In genomic region chr16:18195068-18195467, GRCm38 (mm10) we compare ENCODE assay signal across 10 mouse cellular contexts. TPM values are rescaled to one million over a fixed set of nuclear protein-coding genes. Genes with fewer than 3 reads are reported as not detected.
A peak's percentile ranks its signal among the peaks of the same experiment; 100 is the strongest.
DNase-seq lines count a peak whose midpoint lies in the region; ATAC-seq and TF ChIP-seq lines count a peak whose summit lies in the region.
"Had no signal": no experiment of that assay in that cellular context is flagged by ENCODE, and none has a peak within 500 bp of the region (broad histone marks: within the 10 kb centered on the region; RNA-seq: fewer than 3 reads in every experiment).

No protein-coding gene starts in this region.

- peak; percentile 74 for ATAC-seq in forebrain, embryonic 14.5 days

- peak overlapping the region; percentile 42; the same call in 1 of the 2 replicates for H3K27ac ChIP-seq in heart, embryonic 10.5 days
- peak overlapping the region; percentile 63 for H3K27ac ChIP-seq in forebrain, embryonic 14.5 days (ENCODE audit: low read depth, low read length)
- H3K27ac ChIP-seq in layer of hippocampus, adult 2 months = peak overlapping the region; percentile 82

- no peak overlapping the region for H3K4me2 ChIP-seq in forebrain, embryonic 14.5 days (ENCODE audit: low read length)

- no peak for TF ChIP-seq CTCF in layer of hippocampus, adult 2 months (conservative IDR thresholded peaks at IDR 0.05)

- peaks cover 31% of the 10 kb centered on the region for H3K27me3 ChIP-seq in heart, embryonic 10.5 days (ENCODE audit: insufficient read depth, poor library complexity, severe bottlenecking)
- no peaks in the 10 kb centered on the region for H3K27me3 ChIP-seq in forebrain, embryonic 14.5 days (replicated peaks; ENCODE audit: control insufficient read depth, insufficient read depth, low read length)
- H3K27me3 ChIP-seq in splenic B cell, adult 2 months (ENCODE audit: control insufficient read depth, insufficient read depth, low read length, poor library complexity, severe bottlenecking) = no peaks in the 10 kb centered on the region

- WGBS in heart, embryonic 10.5 days = 56% methylated on average over 5 of the region's 5 CpGs
- WGBS in forebrain, embryonic 14.5 days = 41% methylated on average over 5 of the region's 5 CpGs

- no peak for DNase-seq in heart, embryonic 10.5 days (ENCODE audit: low spot score)
- DNase-seq in heart, adult 18-20 months = no peak
- peak; percentile 19 for DNase-seq in A20 (ENCODE audit: low read depth, low spot score)
- peak; percentile 66 for DNase-seq in forebrain, embryonic 14.5 days (ENCODE audit: low spot score)
- peak in 1 of 2 experiments; percentile 61 for DNase-seq in layer of hippocampus, adult 2 months (ENCODE audit: low spot score in 2 of 2)
- DNase-seq in splenic B cell, adult 2 months (ENCODE audit: low read depth, low spot score) = peak; percentile 23
- DNase-seq in embryo, embryonic 10.5 days (ENCODE audit: low spot score) = no peak
- no peak for DNase-seq in ovary, adult 18-20 months (ENCODE audit: low spot score)

- no peaks in the 10 kb centered on the region for H3K9me3 ChIP-seq in heart, embryonic 10.5 days
- no peaks in the 10 kb centered on the region for H3K9me3 ChIP-seq in forebrain, embryonic 14.5 days (replicated peaks; ENCODE audit: control insufficient read depth, low read length)

- H3K4me3 ChIP-seq in heart, embryonic 10.5 days = no peak overlapping the region
- no peak overlapping the region for H3K4me3 ChIP-seq in forebrain, embryonic 14.5 days (ENCODE audit: low read depth, low read length)
- H3K4me3 ChIP-seq in layer of hippocampus, adult 2 months = no peak overlapping the region

- H3K9ac ChIP-seq in forebrain, embryonic 14.5 days (ENCODE audit: low read length) = no peak overlapping the region

- no peaks in the 10 kb centered on the region for H3K36me3 ChIP-seq in heart, embryonic 10.5 days
- H3K36me3 ChIP-seq in forebrain, embryonic 14.5 days (ENCODE audit: control insufficient read depth, insufficient read depth, low read length) = no peaks in the 10 kb centered on the region
- no peaks in the 10 kb centered on the region for H3K36me3 ChIP-seq in splenic B cell, adult 2 months (ENCODE audit: control insufficient read depth, insufficient read depth, low read length, poor library complexity, severe bottlenecking)

- peaks cover 27% of the 10 kb centered on the region for H3K4me1 ChIP-seq in heart, embryonic 10.5 days
- peaks cover 17% of the 10 kb centered on the region for H3K4me1 ChIP-seq in forebrain, embryonic 14.5 days (ENCODE audit: control insufficient read depth, insufficient read depth, low read length)

RNA-seq across cellular contexts. Expression of gene Ccdc188, which starts 22.6 kb away (rescaled TPM):
- not detected in 2 replicates for polyA plus RNA-seq in heart, embryonic 10.5 days (2016; fragmentation: Nextera tagmentation; extraction: Ambion mirVana)
- not detected for total RNA-seq in heart, adult 18-20 months (2021)
- 0.13 and 0.16 TPM in 2 replicates for polyA plus RNA-seq in forebrain, embryonic 14.5 days (2014; fragmentation: Nextera tagmentation; extraction: Ambion mirVana)
- not detected for total RNA-seq in layer of hippocampus, adult 2 months (2021)
- total RNA-seq: ES-E14; heart, postnatal 10 days had no signal

RNA-seq across cellular contexts. Expression of gene Zdhhc8, which starts 39.9 kb away (rescaled TPM):
- 21.2 and 27.5 TPM in 2 replicates for polyA plus RNA-seq in heart, embryonic 10.5 days (2016; fragmentation: Nextera tagmentation; extraction: Ambion mirVana)
- total RNA-seq in heart, adult 18-20 months (2021) = 10 to 100 TPM; 18.1 to 25.1 TPM
- 5.9 and 10.2 TPM in 2 replicates for polyA plus RNA-seq in forebrain, embryonic 14.5 days (2014; fragmentation: Nextera tagmentation; extraction: Ambion mirVana)
- total RNA-seq in layer of hippocampus, adult 2 months (2021) = 10 to 100 TPM; 72.0 to 84.1 TPM

RNA-seq across cellular contexts. Expression of gene Trmt2a, which starts 53.4 kb away (rescaled TPM):
- 83.3 and 111 TPM in 2 replicates for polyA plus RNA-seq in heart, embryonic 10.5 days (2016; fragmentation: Nextera tagmentation; extraction: Ambion mirVana)
- total RNA-seq in heart, adult 18-20 months (2021) = 10 to 100 TPM; 13.8 to 16.7 TPM
- polyA plus RNA-seq in forebrain, embryonic 14.5 days (2014; fragmentation: Nextera tagmentation; extraction: Ambion mirVana) = 95.0 and 95.4 TPM in 2 replicates
- total RNA-seq in layer of hippocampus, adult 2 months (2021) = 10 to 100 TPM; 51.1 to 54.9 TPM

RNA-seq across cellular contexts. Expression of gene Ranbp1, which starts 53.5 kb away (rescaled TPM):
- polyA plus RNA-seq in heart, embryonic 10.5 days (2016; fragmentation: Nextera tagmentation; extraction: Ambion mirVana) = 601 and 873 TPM in 2 replicates
- 10 to 100 TPM; 36.3 to 42.5 TPM for total RNA-seq in heart, adult 18-20 months (2021)
- polyA plus RNA-seq in forebrain, embryonic 14.5 days (2014; fragmentation: Nextera tagmentation; extraction: Ambion mirVana) = 527 and 537 TPM in 2 replicates
- 10 to 100 TPM; 93.6 to 98.0 TPM for total RNA-seq in layer of hippocampus, adult 2 months (2021)

Comparison
In these comparisons a context has a peak if more than half of its experiments do, and no peak if none do; other contexts are left out.
1. DNase-seq: peak in A20 (single experiment), forebrain, embryonic 14.5 days (single experiment) and splenic B cell, adult 2 months (single experiment); none in heart, embryonic 10.5 days (single experiment), heart, adult 18-20 months (0 of 2), embryo, embryonic 10.5 days (single experiment) and ovary, adult 18-20 months (single experiment).
2. Peak in every context shown above with its lines, with median percentiles within 50 percentile points of each other: H3K27ac ChIP-seq.